Mouse (Mus musculus): ENCODE data around the gene Armcx2.
"Not testable (repeated sequence)": the region's sequence is repeated elsewhere in the genome, so short reads cannot be mapped to it uniquely, and the experiment has no call there.

Armcx2 gene

GRCm38 (mm10) chrX:134808755-134809224 lies at the start of gene Armcx2:
Armcx2 (minus strand) TSS chrX:134809221.
- in situ Hi-C loops (cut with MboI), result no loop called here

GRCm38 (mm10) chrX:134849662-134850061 lies 40.6 kb upstream of the Armcx2 start:
- in situ Hi-C loops (cut with MboI), result no loop called here

GRCm38 (mm10) chrX:134844424-134844823 lies 35.4 kb upstream of the Armcx2 start:
- in situ Hi-C loops (cut with MboI), result no loop called here

- in situ Hi-C loops (cut with MboI), result no loop called here
These were observed 21.5 kb upstream of the Armcx2 start for GRCm38 (mm10) chrX:134830508-134830907.

- in situ Hi-C loops (cut with MboI), result no loop called here
These were observed 927 bp downstream of the Armcx2 start for GRCm38 (mm10) chrX:134807833-134808754.

GRCm38 (mm10) chrX:134787728-134788127 lies 21.3 kb downstream of the Armcx2 start:
- in situ Hi-C loops (cut with MboI), result no loop called here

- in situ Hi-C loops (cut with MboI), result not testable (repeated sequence)
These were observed 45.4 kb downstream of the Armcx2 start for GRCm38 (mm10) chrX:134763428-134764198.

- in situ Hi-C loops (cut with MboI), result no loop called here
These were observed 51.6 kb downstream of the Armcx2 start for GRCm38 (mm10) chrX:134757293-134757995.

GRCm38 (mm10) chrX:134756434-134757292 lies 52.4 kb downstream of the Armcx2 start, which contains the start of gene Armcx3:
Armcx3 (plus strand) TSS chrX:134756595.
- in situ Hi-C loops (cut with MboI), result no loop called here

Measured in mature B cell (primary cell).